Mouse (Mus musculus): Measurements from ENCODE around the gene Drd2.

DNA sequence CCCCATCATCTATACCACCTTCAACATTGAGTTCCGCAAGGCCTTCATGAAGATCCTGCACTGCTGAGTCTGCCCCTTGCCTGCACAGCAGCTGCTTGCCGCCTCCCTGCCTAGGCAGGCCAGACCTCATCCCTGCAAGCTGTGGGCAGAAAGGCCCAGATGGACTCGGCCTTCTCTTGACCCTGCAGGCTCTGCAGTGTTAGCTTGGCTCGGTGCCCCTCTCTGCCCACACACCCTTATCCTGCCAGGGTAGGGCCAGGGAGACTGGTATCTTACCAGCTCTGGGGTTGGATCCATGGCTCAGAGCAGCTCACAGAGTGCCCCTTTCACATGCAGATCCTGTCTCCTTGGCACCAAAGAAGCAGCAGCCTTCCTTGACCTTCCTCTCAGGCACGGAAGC, 66.6 kb downstream of the Drd2 start:
- TF ChIP-seq CTCF (IDR thresholded peaks at IDR 0.05; ENCODE audit: extremely low read depth, insufficient read depth, low read length) (no peak), POLR2A (IDR thresholded peaks at IDR 0.05; ENCODE audit: extremely low read depth, insufficient read depth, low read length) (no peak)
